Mouse (Mus musculus) bone marrow macrophage, adult 2 months (primary cell): ENCODE data around the gene Nectin4.

ENCODE experiments used
- CTCF ChIP-seq: IDR thresholded peaks from 2 replicates; pipeline ENCODE4 v1.5.1; 2012; ENCODE audit warnings: low read depth, mild to moderate bottlenecking, low read length, moderate library complexity
- POLR2A ChIP-seq: IDR thresholded peaks from 2 replicates; pipeline ENCODE4 v1.6.1; 2012; ENCODE audit warnings: mild to moderate bottlenecking, low read depth, low read length, borderline replicate concordance

DNA sequence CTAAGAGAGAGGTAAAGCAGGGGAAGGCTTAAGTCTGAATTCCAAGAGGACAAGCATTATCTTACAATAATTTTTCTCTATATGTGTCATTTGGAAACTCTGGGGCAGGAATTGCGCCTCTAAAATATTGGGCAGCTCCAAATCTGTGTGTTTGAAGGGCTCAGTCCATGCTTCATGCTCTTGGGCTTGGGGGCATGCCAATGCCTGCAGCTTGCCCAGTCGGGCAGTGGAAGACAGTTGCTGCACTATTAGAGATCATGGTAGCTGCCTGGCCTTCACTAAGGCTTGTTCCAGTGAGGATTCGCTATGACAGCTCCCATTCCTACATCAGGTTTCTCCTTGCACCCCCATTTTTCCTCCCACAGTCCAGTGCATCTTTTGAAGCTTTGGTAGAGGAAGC is 21.2 kb upstream of the Nectin4 start:
- TF ChIP-seq CTCF (no peak), POLR2A (no peak)
